Mouse (Mus musculus) ES-E14 (cell line): ENCODE measurements at regions not wholly inside any gene's neighbourhood (a gene's known extent, or its start where the extent isn't known, plus 50 kb on each side); places are given as distances from the start of the nearest gene placed in this dataset.

Experiments used
- CHD2 ChIP-seq: IDR thresholded peaks from 2 replicates; pipeline ENCODE4 v1.6.1; 2014; ENCODE audit warnings: mild to moderate bottlenecking, low read depth, low read length, inconsistent platforms
- HCFC1 ChIP-seq: IDR thresholded peaks from 2 replicates; pipeline ENCODE4 v1.6.1; 2012; ENCODE audit warnings: low read length, inconsistent platforms, borderline replicate concordance; ENCODE audit not compliant: insufficient read depth
- MAFK ChIP-seq: IDR thresholded peaks from 2 replicates; pipeline ENCODE4 v1.6.1; 2014; ENCODE audit warnings: mild to moderate bottlenecking, low read depth, low read length, inconsistent platforms; ENCODE audit not compliant: insufficient read depth
- ZC3H11A ChIP-seq: IDR thresholded peaks from 2 replicates; pipeline ENCODE4 v1.6.1; 2012; ENCODE audit warnings: low read depth, mild to moderate bottlenecking, inconsistent platforms, low read length, borderline replicate concordance
- ZNF384 ChIP-seq: IDR thresholded peaks from 2 replicates; pipeline ENCODE4 v1.6.1; 2012; ENCODE audit warnings: low read depth, low read length, inconsistent platforms

GRCm38 (mm10) chr3:15223266-15223665 lies 108.8 kb downstream of the Gm9733 start:
- TF ChIP-seq CHD2 (no peak), MAFK (no peak), ZNF384 (no peak), HCFC1 (no peak), ZC3H11A (no peak)
